Mouse (Mus musculus) liver, embryonic 16.5 days (tissue): ENCODE results near the gene Prss44. TPM values are rescaled to one million over a fixed set of nuclear protein-coding genes. Genes with fewer than 3 reads are reported as not detected.
A peak's percentile ranks its signal among the peaks of the same experiment; 100 is the strongest.

Experiments used
- ATAC-seq: fragments of 200-750 bp; cut with Nextera tagmentation; 2 replicates; pipeline ENCODE4 v1.8.0; 2017; ENCODE audit warnings: low read depth, mild to moderate bottlenecking, moderate number of reproducible peaks, moderate library complexity
- H3K27ac ChIP-seq: fragments of 300-500 bp; sonication (generic); 2 replicates; pipeline ENCODE4 v1.5.1; 2014; ENCODE audit warnings: mild to moderate bottlenecking, low read length
- H3K27me3 ChIP-seq: fragments of 300-500 bp; sonication (generic); 2 replicates; pipeline ENCODE4 v1.6.1; 2014; ENCODE audit warnings: low read depth, low read length, mixed read lengths; ENCODE audit not compliant: control insufficient read depth, insufficient read depth
- H3K36me3 ChIP-seq: fragments of 300-500 bp; sonication (generic); 2 replicates; pipeline ENCODE4 v1.6.1; 2014; ENCODE audit warnings: mild to moderate bottlenecking; ENCODE audit not compliant: control insufficient read depth, insufficient read depth
- H3K4me1 ChIP-seq: fragments of 300-500 bp; sonication (generic); 2 replicates; pipeline ENCODE4 v1.6.1; 2014; ENCODE audit warnings: low read depth, low read length, mixed read lengths; ENCODE audit not compliant: control insufficient read depth
- H3K4me2 ChIP-seq: fragments of 300-500 bp; sonication (generic); 2 replicates; pipeline ENCODE4 v1.6.1; 2014; ENCODE audit warnings: low read depth, low read length, mixed read lengths
- H3K4me3 ChIP-seq: fragments of 300-500 bp; sonication (generic); 2 replicates; pipeline ENCODE4 v1.5.1; 2014; ENCODE audit warnings: low read depth, mild to moderate bottlenecking, low read length
- H3K9ac ChIP-seq: fragments of 300-500 bp; sonication (generic); 2 replicates; pipeline ENCODE4 v1.6.1; 2014; ENCODE audit warnings: low read depth, low read length
- H3K9me3 ChIP-seq: fragments of 300-500 bp; sonication (generic); replicated peaks from 2 replicates; pipeline ENCODE4 v1.6.1; 2016; ENCODE audit warnings: low read length; ENCODE audit not compliant: control insufficient read depth
- WGBS: fragments of 180-500 bp; shearing (Covaris S2); extraction: QIAGEN DNeasy Blood & Tissue Kit; methylation state at CpG from one replicate; pipeline ENCODE4 v1.1.7; 2014; ENCODE audit not compliant: insufficient replicate concordance; 5-methylcytosine and 5-hydroxymethylcytosine counted together
- polyA plus RNA-seq: library from polyadenylated mRNA; unstranded; fragments of >200 nt; fragmentation: Nextera tagmentation; extraction: Ambion mirVana; gene quantifications from 2 replicates; pipeline ENCODE4 v1.2.1, GENCODE M21; 2015

The Prss44 gene
- not detected in 2 replicates for polyA plus RNA-seq

GRCm38 (mm10) chr9:110813789-110814188 lies at the start of gene Prss44:
Prss44 (plus strand) TSS chr9:110813994.
- Histone ChIP-seq H3K4me3 (no peak within 1 kb of the TSS), H3K36me3 (no peaks in the 10 kb centered on the region), H3K4me2 (no peak within 1 kb of the TSS), H3K4me1 (no peaks in the 10 kb centered on the region), H3K9ac (no peak within 1 kb of the TSS), H3K27me3 (no peaks in the 10 kb centered on the region), H3K9me3 (no peaks in the 10 kb centered on the region), H3K27ac (no peak within 1 kb of the TSS)
- WGBS = 51% methylated on average over 18 of the region's 18 CpGs
- ATAC-seq = no peak

- Histone ChIP-seq H3K27me3 (no peaks in the 10 kb centered on the region), H3K27ac (no peak overlapping the region), H3K9me3 (no peaks in the 10 kb centered on the region), H3K4me1 (no peaks in the 10 kb centered on the region), H3K4me3 (no peak overlapping the region), H3K36me3 (no peaks in the 10 kb centered on the region), H3K4me2 (no peak overlapping the region), H3K9ac (no peak overlapping the region)
- ATAC-seq = no peak
- WGBS = 74% methylated on average over 10 of the region's 10 CpGs
These were observed 41.5 kb upstream of the Prss44 start for GRCm38 (mm10) chr9:110772336-110772735.

DNA sequence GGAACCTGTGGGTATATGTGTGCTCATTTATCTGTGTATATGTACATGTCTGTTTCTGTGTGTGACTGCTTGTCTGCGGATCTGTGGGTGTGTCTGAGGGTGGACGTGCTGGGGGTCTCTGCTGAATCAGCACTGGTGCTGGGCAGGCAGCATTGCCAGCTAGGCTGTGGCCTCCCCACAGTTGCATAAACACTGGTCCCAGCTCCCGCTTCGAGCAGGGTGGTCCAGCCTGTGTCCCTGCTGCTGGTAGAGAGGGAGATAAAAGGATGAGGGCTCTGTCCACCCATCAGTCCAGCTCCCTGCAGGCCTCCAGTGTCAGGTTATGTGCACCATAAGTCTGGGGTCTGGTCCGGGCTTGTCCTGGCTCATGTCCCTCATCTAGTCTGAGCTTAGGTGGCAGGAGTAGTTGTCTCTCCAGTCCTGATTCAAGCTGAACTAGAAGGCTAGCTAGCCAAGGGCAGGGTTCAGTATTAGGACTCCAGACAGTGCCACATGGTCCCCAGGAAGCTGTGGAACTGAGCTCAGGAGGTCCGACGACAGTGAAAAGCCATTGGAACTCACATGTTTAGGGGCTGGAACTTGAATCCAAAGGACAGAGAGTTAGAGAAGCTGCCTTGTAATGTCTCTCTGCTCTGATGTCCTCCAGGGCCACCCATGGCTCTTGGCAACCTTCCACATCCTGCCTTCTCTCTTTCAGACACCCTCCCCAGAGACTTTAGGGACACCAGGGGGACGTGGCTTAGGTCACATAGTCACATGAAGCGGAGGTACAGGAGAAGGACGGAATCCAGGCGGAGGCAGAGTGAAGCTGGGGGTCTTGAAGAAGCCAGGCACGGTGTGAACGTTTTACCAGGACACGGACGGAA lies 39.2 kb upstream of the Prss44 start:
- H3K4me3 ChIP-seq = no peak overlapping the region
- 67% methylated on average over 15 of the region's 15 CpGs for WGBS
- 0 out of 2 replicates have a peak, but pooled peaks cover 1% of the 10 kb centered on the region for H3K27me3 ChIP-seq
- no peak for ATAC-seq
- no peaks in the 10 kb centered on the region for H3K36me3 ChIP-seq
- H3K4me2 ChIP-seq = no peak overlapping the region
- H3K9me3 ChIP-seq = no peaks in the 10 kb centered on the region
- no peak overlapping the region for H3K27ac ChIP-seq
- H3K9ac ChIP-seq = no peak overlapping the region
- H3K4me1 ChIP-seq = no peaks in the 10 kb centered on the region

- no peaks in the 10 kb centered on the region for H3K4me1 ChIP-seq
- 0 out of 2 replicates have a peak, but pooled peaks cover 4% of the 10 kb centered on the region for H3K27me3 ChIP-seq
- H3K9me3 ChIP-seq = no peaks in the 10 kb centered on the region
- no peaks in the 10 kb centered on the region for H3K36me3 ChIP-seq
- ATAC-seq = no peak
- 69% methylated on average over 10 of the region's 10 CpGs for WGBS
- no peak overlapping the region for H3K27ac ChIP-seq
- H3K9ac ChIP-seq = no peak overlapping the region
- no peak overlapping the region for H3K4me2 ChIP-seq
- no peak overlapping the region for H3K4me3 ChIP-seq
These were observed 38.3 kb upstream of the Prss44 start for GRCm38 (mm10) chr9:110775269-110776022.

GRCm38 (mm10) chr9:110778100-110778499 lies 35.7 kb upstream of the Prss44 start:
- Histone ChIP-seq H3K36me3 (no peaks in the 10 kb centered on the region), H3K4me1 (no peaks in the 10 kb centered on the region), H3K27ac (no peak overlapping the region), H3K4me3 (no peak overlapping the region), H3K4me2 (no peak overlapping the region), H3K9ac (no peak overlapping the region), H3K27me3 (peaks cover 11% of the 10 kb centered on the region; the same call in 1 of the 2 replicates), H3K9me3 (no peaks in the 10 kb centered on the region)
- no peak for ATAC-seq
- 72% methylated on average over 1 of the region's 1 CpGs for WGBS

GRCm38 (mm10) chr9:110778559-110778958 lies 35.2 kb upstream of the Prss44 start:
- Histone ChIP-seq H3K27ac (no peak overlapping the region), H3K36me3 (no peaks in the 10 kb centered on the region), H3K9me3 (no peaks in the 10 kb centered on the region), H3K27me3 (peaks cover 11% of the 10 kb centered on the region; the same call in 1 of the 2 replicates), H3K4me1 (no peaks in the 10 kb centered on the region), H3K4me2 (no peak overlapping the region), H3K4me3 (no peak overlapping the region), H3K9ac (no peak overlapping the region)
- WGBS = 61% methylated on average over 7 of the region's 7 CpGs
- ATAC-seq = no peak

GRCm38 (mm10) chr9:110779242-110779913 lies 34.4 kb upstream of the Prss44 start:
- peaks cover 11% of the 10 kb centered on the region; the same call in 1 of the 2 replicates for H3K27me3 ChIP-seq
- H3K27ac ChIP-seq = no peak overlapping the region
- H3K9ac ChIP-seq = no peak overlapping the region
- WGBS = 30% methylated on average over 5 of the region's 5 CpGs
- ATAC-seq = no peak
- H3K4me3 ChIP-seq = no peak overlapping the region
- no peaks in the 10 kb centered on the region for H3K36me3 ChIP-seq
- H3K9me3 ChIP-seq = no peaks in the 10 kb centered on the region
- H3K4me2 ChIP-seq = no peak overlapping the region
- H3K4me1 ChIP-seq = no peaks in the 10 kb centered on the region

DNA sequence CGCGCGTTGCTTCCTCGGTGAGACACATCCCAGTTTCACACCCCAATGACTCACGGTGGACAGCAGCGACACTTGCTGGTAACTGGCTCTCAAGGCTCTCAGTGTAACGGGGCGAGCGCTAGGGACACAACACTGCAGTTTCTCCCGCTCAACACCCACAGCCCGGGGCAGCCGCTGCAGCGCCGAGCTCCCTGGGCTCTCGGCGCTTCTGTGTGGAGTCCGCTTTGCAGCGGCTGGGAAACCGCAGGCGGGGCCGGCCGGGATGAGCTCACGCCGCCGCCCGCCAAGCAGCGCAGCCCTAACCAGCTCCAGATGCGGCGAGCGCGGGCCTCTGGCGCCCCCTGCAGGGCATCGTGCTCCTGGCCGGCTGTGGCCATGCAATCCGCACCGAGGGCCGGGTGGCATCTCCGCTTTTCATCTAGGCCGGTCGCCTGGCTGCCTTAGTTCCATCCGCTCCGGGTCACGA lies 32.5 kb upstream of the Prss44 start:
- Histone ChIP-seq H3K4me3 (peak overlapping the region; percentile 46), H3K27me3 (peaks cover 11% of the 10 kb centered on the region; the same call in 1 of the 2 replicates), H3K9me3 (no peaks in the 10 kb centered on the region), H3K36me3 (no peaks in the 10 kb centered on the region), H3K9ac (no peak overlapping the region; the same call in 1 of the 2 replicates), H3K4me1 (no peaks in the 10 kb centered on the region), H3K4me2 (peak overlapping the region; percentile 62), H3K27ac (no peak overlapping the region)
- under 1% methylated on average over 43 of the region's 43 CpGs for WGBS
- ATAC-seq = peak; percentile 88
